Mouse (Mus musculus): ENCODE measurements around the gene Prpf8. TPM values are rescaled to one million over a fixed set of nuclear protein-coding genes. Genes with fewer than 3 reads are reported as not detected.

Prpf8 gene
- polyA plus RNA-seq, 1 experiment: 83.6 TPM

GRCm38 (mm10) chr11:75494296-75495049 is 7.9 kb downstream of the Prpf8 start:
- no peak for DNase-seq (ENCODE audit: low read depth)

DNA sequence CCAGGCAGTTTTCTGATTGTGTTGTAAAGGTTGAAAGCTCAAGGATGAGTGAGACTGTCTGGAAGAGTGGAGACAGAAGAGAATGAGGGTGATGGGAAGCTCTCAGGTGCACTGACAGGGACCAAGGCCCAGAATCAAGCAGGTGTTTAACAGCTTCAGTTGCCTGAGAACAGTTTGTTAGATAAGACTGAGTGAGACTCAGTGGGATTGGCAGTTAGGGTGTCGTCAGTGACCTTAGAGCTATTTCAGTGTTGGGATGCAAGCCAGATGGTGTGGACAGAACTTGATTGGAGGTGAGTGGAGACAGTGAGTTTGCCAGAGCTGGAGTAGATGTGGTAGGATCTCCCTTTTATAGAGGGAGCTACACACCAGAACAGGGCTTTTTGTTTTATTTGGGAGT is 11.5 kb downstream of the Prpf8 start:
- DNase-seq (ENCODE audit: low read depth): no peak

DNA sequence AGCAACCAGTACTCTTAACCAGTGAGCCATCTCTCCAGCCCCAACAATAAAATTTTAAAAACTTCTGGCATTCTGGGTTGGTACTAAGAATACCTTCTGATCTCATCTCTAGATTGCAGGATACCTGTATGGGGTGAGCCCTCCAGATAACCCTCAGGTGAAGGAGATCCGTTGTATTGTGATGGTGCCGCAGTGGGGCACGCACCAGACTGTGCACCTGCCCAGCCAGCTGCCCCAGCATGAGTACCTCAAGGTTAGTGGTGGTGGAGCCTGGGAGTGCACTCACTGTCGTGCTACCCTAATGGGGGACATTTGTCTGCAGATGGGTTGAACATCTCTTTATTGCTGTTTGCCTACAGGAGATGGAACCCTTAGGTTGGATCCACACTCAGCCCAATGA is 21.5 kb downstream of the Prpf8 start:
- DNase-seq (ENCODE audit: low read depth): no peak

DNA sequence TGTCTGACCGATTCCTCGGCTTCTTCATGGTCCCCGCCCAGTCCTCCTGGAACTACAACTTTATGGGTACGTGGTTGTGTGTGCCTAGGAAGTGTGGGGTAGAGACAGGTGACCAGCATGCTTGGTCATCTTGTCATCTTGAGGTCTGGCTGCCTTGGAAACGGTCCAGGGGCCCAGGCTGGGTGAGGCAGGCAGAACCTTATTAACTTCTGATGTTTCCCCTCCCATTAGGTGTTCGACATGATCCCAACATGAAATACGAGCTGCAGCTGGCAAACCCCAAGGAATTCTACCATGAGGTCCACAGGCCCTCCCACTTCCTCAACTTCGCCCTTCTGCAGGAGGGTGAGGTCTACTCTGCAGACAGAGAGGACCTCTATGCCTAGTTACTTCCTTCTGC is 22.3 kb downstream of the Prpf8 start:
- no peak for DNase-seq (ENCODE audit: low read depth)

GRCm38 (mm10) chr11:75509741-75510626 is 23.4 kb downstream of the Prpf8 start, which contains the start of gene Rilp:
TSS of gene Rilp (plus strand) at chr11:75510094.
- no peak for DNase-seq (ENCODE audit: low read depth)

GRCm38 (mm10) chr11:75510627-75510993 is 24.0 kb downstream of the Prpf8 start:
- DNase-seq (ENCODE audit: low read depth): no peak

DNA sequence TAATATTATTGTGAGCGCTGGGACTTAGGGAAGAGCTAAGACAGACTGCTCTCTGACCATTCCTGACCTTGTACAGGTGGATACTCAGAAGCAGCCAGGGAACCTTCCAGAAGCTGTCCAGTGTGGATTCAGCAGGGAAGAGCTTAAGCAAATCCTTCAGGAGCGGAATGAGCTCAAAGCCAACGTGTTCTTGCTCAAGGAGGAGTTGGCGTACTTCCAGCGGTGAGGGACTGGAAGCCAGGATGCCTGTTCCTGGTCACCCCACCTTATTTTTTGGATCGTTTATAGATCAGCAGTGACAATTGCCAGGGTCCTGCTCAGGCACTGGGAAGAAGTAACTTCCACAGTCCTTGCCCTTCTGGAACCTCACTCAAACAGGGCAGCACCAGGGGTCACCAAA is 24.6 kb downstream of the Prpf8 start:
- no peak for DNase-seq (ENCODE audit: low read depth)

- no peak for DNase-seq (ENCODE audit: low read depth)
Measured at GRCm38 (mm10) chr11:75512301-75513018, 25.8 kb downstream of the Prpf8 start.

DNA sequence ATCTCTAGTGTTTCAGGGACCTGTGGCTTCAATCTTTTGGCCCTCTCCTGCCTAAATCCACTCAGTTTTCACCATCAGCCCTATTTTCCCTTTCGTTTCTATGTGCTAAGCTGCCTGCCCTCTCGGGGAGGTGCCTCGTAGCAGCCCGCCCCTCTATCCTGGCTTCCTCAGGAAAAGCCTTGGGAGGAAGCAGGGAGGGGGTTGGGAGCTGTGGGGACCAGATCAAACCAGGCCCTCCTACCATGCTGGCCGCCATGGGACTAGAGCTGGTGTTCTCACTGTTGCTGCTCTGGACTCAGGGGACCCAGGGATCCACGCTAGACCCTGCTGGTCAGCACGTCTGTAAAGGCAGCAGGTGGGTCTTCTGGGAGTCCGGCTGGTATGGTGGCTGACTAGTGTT is 26.7 kb downstream of the Prpf8 start, which contains the start of gene Scarf1:
Scarf1 (plus strand) TSS at position 205 of the 400 bp plus-strand sequence.
- no peak for DNase-seq (ENCODE audit: low read depth)

DNA sequence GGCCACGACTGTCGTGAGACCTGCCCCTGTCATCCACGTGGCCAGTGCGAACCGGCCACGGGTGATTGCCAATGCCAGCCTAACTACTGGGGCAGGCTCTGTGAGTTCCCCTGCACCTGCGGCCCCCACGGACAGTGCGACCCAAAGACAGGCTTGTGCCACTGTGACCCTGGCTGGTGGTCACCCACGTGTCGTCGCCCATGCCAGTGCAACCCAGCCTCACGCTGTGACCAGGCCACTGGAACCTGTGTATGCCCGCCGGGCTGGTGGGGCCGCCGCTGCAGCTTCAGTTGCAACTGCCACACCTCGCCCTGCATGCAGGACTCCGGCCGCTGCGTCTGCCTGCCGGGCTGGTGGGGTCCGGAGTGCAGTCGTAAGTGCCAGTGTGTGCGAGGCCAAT is 28.6 kb downstream of the Prpf8 start:
- no peak for DNase-seq (ENCODE audit: low read depth)

GRCm38 (mm10) chr11:75519834-75520633 is 33.4 kb downstream of the Prpf8 start:
- no peak for DNase-seq (ENCODE audit: low read depth)

DNA sequence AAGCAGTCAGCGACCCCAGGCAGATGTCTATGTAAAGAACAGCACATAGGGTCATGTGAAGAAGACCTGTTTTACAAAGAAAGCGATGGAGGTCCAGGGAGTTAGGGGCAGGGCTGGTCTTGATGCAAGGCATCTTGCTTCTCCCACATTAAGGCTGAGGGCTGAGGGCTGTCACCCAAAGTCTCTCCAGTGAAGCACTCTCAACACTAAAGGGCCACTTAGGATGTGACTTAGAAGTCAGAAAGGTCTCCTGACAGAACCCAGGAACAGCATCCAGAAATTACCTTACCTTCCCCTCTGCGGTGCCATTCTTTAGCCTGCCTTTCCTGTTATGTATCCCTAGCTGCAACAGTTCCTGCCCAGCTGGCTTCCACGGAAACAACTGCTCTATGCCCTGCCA is 35.0 kb downstream of the Prpf8 start:
- DNase-seq (ENCODE audit: low read depth): no peak

DNA sequence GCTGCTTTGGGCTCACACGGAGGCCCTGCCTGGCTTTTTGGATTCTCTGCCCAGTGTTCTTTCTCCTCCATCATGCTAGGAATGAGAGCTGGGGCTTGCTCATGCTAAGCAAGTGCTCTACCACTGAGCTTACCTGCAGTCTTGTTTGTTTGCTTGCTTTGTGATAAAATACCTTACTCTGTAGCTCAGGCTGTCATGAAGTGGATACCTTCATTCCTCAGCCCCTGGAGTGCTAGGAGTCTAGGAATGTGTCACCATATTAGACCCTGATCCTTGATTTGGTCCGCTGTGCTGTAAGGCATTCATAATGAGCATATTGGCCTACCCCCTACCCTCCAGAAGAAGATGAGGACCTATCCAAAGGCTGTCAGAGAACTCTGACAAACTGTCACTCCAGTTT is 36.2 kb downstream of the Prpf8 start:
- no peak for DNase-seq (ENCODE audit: low read depth)

- no peak for DNase-seq (ENCODE audit: low read depth)
Measured at GRCm38 (mm10) chr11:75525531-75526125, 39.0 kb downstream of the Prpf8 start.

GRCm38 (mm10) chr11:75526943-75527342 is 40.3 kb downstream of the Prpf8 start:
- DNase-seq (ENCODE audit: low read depth): no peak

GRCm38 (mm10) chr11:75529771-75530170 is 43.2 kb downstream of the Prpf8 start:
- no peak for DNase-seq (ENCODE audit: low read depth)

DNA sequence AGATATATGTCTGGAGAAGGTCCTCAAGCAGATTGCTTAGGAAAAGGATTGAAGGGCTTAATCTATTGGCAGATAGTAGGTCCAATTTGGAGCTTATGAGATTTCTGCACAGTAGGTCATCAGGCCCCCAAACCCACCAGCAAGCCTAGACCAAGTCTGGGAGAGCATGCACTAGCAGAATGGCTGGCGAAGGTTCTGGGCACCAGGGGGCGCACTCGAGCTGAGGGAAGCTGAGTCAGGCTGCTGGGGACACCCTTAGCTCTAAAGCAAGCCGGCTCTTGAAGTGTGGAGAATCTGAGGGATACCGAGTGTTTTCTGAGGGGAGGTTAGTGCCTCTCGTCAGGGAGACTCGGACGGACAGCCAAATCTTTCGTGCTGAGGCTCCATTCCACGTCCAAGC is 43.7 kb downstream of the Prpf8 start:
- no peak for DNase-seq (ENCODE audit: low read depth)

DNA sequence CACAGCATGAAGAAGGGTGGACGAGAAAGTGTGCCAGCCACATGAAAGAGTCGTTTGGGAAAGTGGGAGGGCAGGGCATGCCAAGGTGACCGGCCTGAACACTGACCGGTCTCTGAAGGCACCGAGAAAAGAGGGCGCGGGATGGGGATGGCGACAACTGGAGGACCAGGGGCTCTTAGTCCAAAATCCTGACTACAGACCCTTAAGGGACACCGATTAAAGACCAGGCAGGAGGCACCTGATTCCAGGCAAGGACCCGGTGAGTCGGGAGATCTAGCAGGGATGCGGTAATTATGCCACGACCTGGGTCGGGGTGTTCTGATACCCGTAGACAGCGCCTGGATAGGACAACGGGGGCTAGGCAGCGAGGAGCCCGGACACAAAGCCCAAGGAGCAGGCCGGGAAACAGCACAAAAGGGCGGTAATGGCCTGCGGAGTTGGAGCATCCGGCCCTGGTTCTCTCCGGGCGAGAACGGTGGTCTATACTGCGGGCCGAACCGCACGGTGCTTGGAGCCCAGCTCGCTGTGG is 44.3 kb downstream of the Prpf8 start:
- no peak for DNase-seq (ENCODE audit: low read depth)

DNA sequence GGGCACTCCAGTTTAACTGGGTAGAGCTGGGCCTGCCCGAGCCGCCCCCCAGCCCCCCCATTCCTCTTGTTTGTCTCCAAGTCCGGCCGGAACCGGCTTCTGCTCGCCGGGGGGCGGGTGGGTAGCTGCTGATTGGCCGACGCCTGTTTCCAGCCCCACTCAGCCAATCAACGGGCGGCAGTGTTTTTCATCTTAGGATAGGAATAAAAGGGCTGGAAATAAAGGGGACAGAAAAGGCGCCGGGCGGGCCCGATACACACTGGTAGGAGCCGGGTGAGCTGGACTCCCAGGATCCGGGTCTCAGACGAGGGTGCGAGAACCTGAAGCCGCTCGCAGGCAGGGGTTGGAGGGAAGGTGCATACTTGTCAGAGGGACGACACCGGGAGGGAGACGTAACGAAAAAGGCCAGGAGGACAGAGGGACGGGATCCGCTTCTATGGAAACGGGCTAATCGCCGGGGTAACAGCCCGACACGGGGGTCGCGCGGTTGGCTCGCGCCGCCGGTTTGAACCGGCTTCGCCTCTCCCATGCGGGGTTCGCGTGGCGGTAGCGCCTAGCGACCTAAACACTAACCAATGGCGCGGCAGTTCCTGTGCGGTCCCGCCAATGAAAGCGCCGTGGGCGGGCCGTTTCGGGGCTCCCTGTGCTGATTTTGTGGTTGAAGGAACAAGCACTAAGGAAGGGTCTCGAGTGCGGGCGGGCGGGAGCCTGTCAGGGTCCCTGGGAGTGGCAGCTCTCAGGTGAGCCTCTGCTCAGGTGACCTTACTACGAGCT is 45.0 kb downstream of the Prpf8 start, which contains the start of gene Slc43a2:
Slc43a2 (plus strand) TSS at position 226 of the 774 bp plus-strand sequence.
- DNase-seq (ENCODE audit: low read depth): no peak

Data from gonadal fat pad, adult 2 months (tissue).